Mouse (Mus musculus) lung, adult 2 months (tissue): ENCODE measurements around the gene Vps50.

Source experiments
- CTCF ChIP-seq: fragments of 200-500 bp; IDR thresholded peaks from 2 replicates; pipeline ENCODE4 v1.5.1; 2011; ENCODE audit warnings: mild to moderate bottlenecking, low read length, control low read depth; ENCODE audit not compliant: insufficient read depth
- POLR2A ChIP-seq: fragments of 200-500 bp; IDR thresholded peaks from 2 replicates; pipeline ENCODE4 v1.6.1; 2011; ENCODE audit warnings: low read depth, mild to moderate bottlenecking, control low read depth, low read length, borderline replicate concordance; ENCODE audit errors: extremely low read depth

DNA sequence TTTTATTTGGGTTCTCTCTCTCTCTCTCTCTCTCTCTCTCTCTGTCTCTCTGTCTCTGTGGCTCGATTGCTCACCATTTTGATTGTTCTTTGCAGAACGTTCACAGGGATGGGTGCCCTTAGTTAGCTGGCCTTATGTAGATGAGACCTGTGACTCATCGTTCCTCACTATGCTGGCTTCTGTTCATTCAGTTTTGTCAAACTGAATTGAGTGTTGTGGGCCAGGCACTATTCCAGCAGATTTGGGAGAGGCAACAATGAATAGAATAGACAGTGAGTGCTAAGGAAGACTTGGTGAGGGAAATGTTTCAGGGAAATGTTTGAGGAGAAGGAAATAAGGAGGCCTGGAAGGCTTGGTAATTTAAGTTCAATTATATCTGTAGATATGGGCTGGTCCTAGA, 2.1 kb downstream of the Vps50 start:
- no peak for TF ChIP-seq CTCF
- TF ChIP-seq POLR2A = no peak
